Mouse (Mus musculus) bone marrow macrophage, adult 2 months (primary cell): Measurements from ENCODE around the gene Trim8. TPM values are rescaled to one million over a fixed set of nuclear protein-coding genes. Genes with fewer than 3 reads are reported as not detected.

Experiments
- H3K27ac ChIP-seq: 2 replicates; pipeline ENCODE4 v1.5.1; 2012; ENCODE audit warnings: low read depth, low read length; ENCODE audit not compliant: insufficient read depth
- H3K4me1 ChIP-seq: 2 replicates; pipeline ENCODE4 v1.6.1; 2012; ENCODE audit warnings: low read length; ENCODE audit not compliant: control insufficient read depth, insufficient read depth
- H3K4me3 ChIP-seq: 2 replicates; pipeline ENCODE4 v1.5.1; 2012; ENCODE audit warnings: mild to moderate bottlenecking, low read length, moderate library complexity; ENCODE audit not compliant: insufficient read depth
- CTCF ChIP-seq: IDR thresholded peaks from 2 replicates; pipeline ENCODE4 v1.5.1; 2012; ENCODE audit warnings: low read depth, mild to moderate bottlenecking, low read length, moderate library complexity
- POLR2A ChIP-seq: IDR thresholded peaks from 2 replicates; pipeline ENCODE4 v1.6.1; 2012; ENCODE audit warnings: mild to moderate bottlenecking, low read depth, low read length, borderline replicate concordance
- polyA plus RNA-seq: library from polyadenylated mRNA; stranded (reverse); fragments of >200 nt; gene quantifications from 2 replicates; pipeline ENCODE4 v1.2.4, GENCODE M21; 2012; ENCODE audit not compliant: missing spikeins, insufficient read depth, insufficient read length

Gene Trim8
- polyA plus RNA-seq, 1 experiment, result 69.0 TPM

DNA sequence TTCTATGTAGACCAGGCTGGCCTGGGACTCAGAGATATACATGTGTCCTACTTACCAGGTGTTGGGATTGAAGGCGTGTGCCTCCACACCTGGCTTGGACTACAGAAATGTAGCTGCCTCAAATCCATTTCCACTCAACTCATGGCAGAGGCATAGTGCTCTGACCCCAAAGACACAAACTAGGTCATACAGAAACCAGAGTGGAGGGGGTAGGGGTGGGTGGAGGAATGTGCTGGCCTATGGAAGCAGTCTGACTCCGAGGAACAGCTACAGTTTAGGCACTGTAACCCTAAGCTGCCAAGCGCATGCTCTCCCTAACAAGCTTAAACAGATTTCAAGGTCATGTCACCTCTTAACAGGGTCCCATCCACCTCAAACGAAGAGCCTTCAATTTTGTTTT lies 62.1 kb downstream of the Trim8 start:
- Histone ChIP-seq H3K4me3 (no peak overlapping the region), H3K4me1 (0 out of 2 replicates have a peak, but pooled peaks cover 5% of the 10 kb centered on the region), H3K27ac (no peak overlapping the region)
- no peak for TF ChIP-seq POLR2A
- no peak for TF ChIP-seq CTCF

DNA sequence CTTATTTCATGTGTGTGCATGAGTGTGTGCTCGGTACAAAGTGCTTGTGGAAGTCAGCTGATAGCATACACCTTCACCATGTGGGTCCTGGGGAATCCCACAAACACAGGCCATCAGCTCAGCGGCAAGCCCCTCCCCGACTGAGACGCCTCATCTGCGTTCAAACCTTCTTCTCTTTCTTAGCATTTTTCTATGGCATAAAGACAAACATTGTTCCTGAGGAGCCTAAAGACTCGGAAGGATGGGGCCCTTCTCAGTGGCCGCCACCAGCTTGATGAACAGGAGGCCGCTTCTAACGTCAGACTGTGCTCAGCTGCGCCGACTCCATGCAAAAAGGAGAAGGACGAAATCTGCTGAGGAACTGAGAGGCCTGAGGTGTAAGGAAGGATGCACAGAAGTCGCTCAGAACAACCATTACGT lies 62.6 kb downstream of the Trim8 start:
- TF ChIP-seq POLR2A, result no peak
- no peak for TF ChIP-seq CTCF
- H3K4me3 ChIP-seq, result no peak overlapping the region
- H3K27ac ChIP-seq, result no peak overlapping the region
- H3K4me1 ChIP-seq, result 0 out of 2 replicates have a peak, but pooled peaks cover 5% of the 10 kb centered on the region

Other genes with a start within 250 kb of the Trim8 start
- gene Nfkb2, start 197.4 kb upstream of the Trim8 start, polyA plus RNA-seq, result 44.7 and 51.7 TPM in 2 replicates
- gene Psd, start 174.5 kb upstream of the Trim8 start, polyA plus RNA-seq, result 0.71 TPM in 1 of 2 replicates, not detected in the other
- 6.9 and 8.9 TPM in 2 replicates for gene Fbxl15, start 173.5 kb upstream of the Trim8 start, polyA plus RNA-seq
- 136 and 163 TPM in 2 replicates for gene Cuedc2, start 163.0 kb upstream of the Trim8 start, polyA plus RNA-seq
- gene Mfsd13a, start 160.6 kb upstream of the Trim8 start, polyA plus RNA-seq, result 23.2 and 25.5 TPM in 2 replicates
- gene 2310034G01Rik, start 151.4 kb upstream of the Trim8 start, polyA plus RNA-seq, result 0.67 TPM in 1 of 2 replicates, not detected in the other
- 79.0 and 92.5 TPM in 2 replicates for gene Actr1a, start 106.0 kb upstream of the Trim8 start, polyA plus RNA-seq
- 14.7 and 15.1 TPM in 2 replicates for gene Sufu, start 104.8 kb upstream of the Trim8 start, polyA plus RNA-seq
- 36.7 and 36.9 TPM in 2 replicates for gene Arl3, start 71.5 kb downstream of the Trim8 start, polyA plus RNA-seq
- 12.3 and 14.7 TPM in 2 replicates for gene Sfxn2, start 71.7 kb downstream of the Trim8 start, polyA plus RNA-seq
- 56.1 and 56.5 TPM in 2 replicates for gene Wbp1l, start 97.4 kb downstream of the Trim8 start, polyA plus RNA-seq
- not detected in 2 replicates for gene Cyp17a1, start 171.5 kb downstream of the Trim8 start, polyA plus RNA-seq
- 13.7 and 15.6 TPM in 2 replicates for gene Borcs7, start 188.2 kb downstream of the Trim8 start, polyA plus RNA-seq
- gene As3mt, start 205.8 kb downstream of the Trim8 start, polyA plus RNA-seq, result 9.8 and 10.7 TPM in 2 replicates